12 mouse cellular contexts compared by ENCODE assay signal in genomic region chr3:25679373-25679772, GRCm38 (mm10).
DNase-seq lines count a peak whose midpoint lies in the region; ATAC-seq and TF ChIP-seq lines count a peak whose summit lies in the region.
"Had no signal": no experiment of that assay in that cellular context is flagged by ENCODE, and none has a peak within 500 bp of the region (broad histone marks: within the 10 kb centered on the region; RNA-seq: fewer than 3 reads in every experiment).

No protein-coding gene starts in this region.

- no peak overlapping the region for H3K4me3 ChIP-seq in heart, embryonic 11.5 days (ENCODE audit: low read depth, low read length)
- H3K4me3 ChIP-seq in forebrain, postnatal 0 days (ENCODE audit: low read depth, low read length): no peak overlapping the region
- H3K4me3 ChIP-seq: heart, adult 2 months; limb, embryonic 10.5 days; megakaryocyte, embryonic 14.5 days had no signal

- no peaks in the 10 kb centered on the region for H3K9me3 ChIP-seq in heart, embryonic 11.5 days (replicated peaks; ENCODE audit: control insufficient read depth, low read length)
- no peaks in the 10 kb centered on the region for H3K9me3 ChIP-seq in forebrain, postnatal 0 days (ENCODE audit: low read length)
- H3K9me3 ChIP-seq: limb, embryonic 10.5 days; megakaryocyte, embryonic 14.5 days had no signal

- H3K36me3 ChIP-seq in heart, embryonic 11.5 days (ENCODE audit: control insufficient read depth, insufficient read depth, low read length): no peaks in the 10 kb centered on the region
- H3K36me3 ChIP-seq in forebrain, postnatal 0 days (ENCODE audit: insufficient read depth): no peaks in the 10 kb centered on the region
- H3K36me3 ChIP-seq: limb, embryonic 10.5 days had no signal

- H3K27ac ChIP-seq in heart, embryonic 11.5 days (ENCODE audit: low read depth, low read length): no peak overlapping the region
- no peak overlapping the region for H3K27ac ChIP-seq in forebrain, postnatal 0 days (ENCODE audit: low read depth, low read length)
- H3K27ac ChIP-seq: heart, adult 2 months; limb, embryonic 10.5 days; stomach, postnatal 0 days had no signal

- H3K27me3 ChIP-seq in heart, embryonic 11.5 days (ENCODE audit: control insufficient read depth, insufficient read depth, low read length): no peaks in the 10 kb centered on the region
- no peaks in the 10 kb centered on the region for H3K27me3 ChIP-seq in forebrain, postnatal 0 days (ENCODE audit: insufficient read depth, low read length)
- H3K27me3 ChIP-seq: megakaryocyte, embryonic 14.5 days had no signal

- no peak for ATAC-seq in heart, embryonic 11.5 days (replicated peaks; ENCODE audit: insufficient number of reproducible peaks, low FRiP score, low TSS enrichment)
- no peak for ATAC-seq in forebrain, postnatal 0 days

- H3K4me1 ChIP-seq in heart, embryonic 11.5 days (ENCODE audit: control insufficient read depth, insufficient read depth, low read length): no peaks in the 10 kb centered on the region
- no peaks in the 10 kb centered on the region for H3K4me1 ChIP-seq in forebrain, postnatal 0 days (ENCODE audit: insufficient read depth)
- H3K4me1 ChIP-seq: limb, embryonic 10.5 days had no signal

- H3K9ac ChIP-seq in heart, embryonic 11.5 days (ENCODE audit: low read depth, low read length): no peak overlapping the region
- no peak overlapping the region for H3K9ac ChIP-seq in forebrain, postnatal 0 days

- peak; percentile 93 for DNase-seq in heart, adult 11 months
- DNase-seq in MEL-GATA-1-ER (ENCODE audit: extremely low read depth, low read depth): peak; percentile 19
- peak; percentile 50 for DNase-seq in forebrain, postnatal 0 days
- peak; percentile 46 for DNase-seq in layer of hippocampus, adult 9-10 months (ENCODE audit: low spot score)
- DNase-seq in urinary bladder, adult 18-20 months (ENCODE audit: low spot score in 2 of 2): no peak
- no peak for DNase-seq in left cerebral cortex, adult 11 months (ENCODE audit: low spot score)
- DNase-seq in adrenal gland, adult (ENCODE audit: inconsistent age in 2 of 2, low spot score in 1 of 2): no peak

- WGBS in heart, embryonic 11.5 days (ENCODE audit: insufficient replicate concordance): 70% methylated on average over 2 of the region's 2 CpGs
- 67% methylated on average over 2 of the region's 2 CpGs for WGBS in forebrain, postnatal 0 days

- no peak overlapping the region for H3K4me2 ChIP-seq in heart, embryonic 11.5 days
- no peak overlapping the region for H3K4me2 ChIP-seq in forebrain, postnatal 0 days (ENCODE audit: low read depth)

- TF ChIP-seq CTCF in forebrain, postnatal 0 days (IDR thresholded peaks at IDR 0.05; ENCODE audit: low read depth): no peak

Comparison
In these comparisons a context has a peak if more than half of its experiments do, and no peak if none do; other contexts are left out.
1. DNase-seq: peak in heart, adult 11 months (single experiment), MEL-GATA-1-ER (single experiment), forebrain, postnatal 0 days (single experiment) and layer of hippocampus, adult 9-10 months (single experiment); none in urinary bladder, adult 18-20 months (0 of 2), left cerebral cortex, adult 11 months (single experiment) and adrenal gland, adult (0 of 2).